Mouse (Mus musculus): ENCODE measurements at regions not wholly inside any gene's neighbourhood (a gene's known extent, or its start where the extent isn't known, plus 50 kb on each side); places are given as distances from the start of the nearest gene placed in this dataset.
A peak's percentile ranks its signal among the peaks of the same experiment; 100 is the strongest.

GRCm38 (mm10) chr8:116315410-116315809, 189.4 kb upstream of the Dynlrb2 start:
- ATAC-seq (ENCODE audit: insufficient number of reproducible peaks, low FRiP score, low TSS enrichment) = no peak

GRCm38 (mm10) chr8:116314429-116315092, 190.2 kb upstream of the Dynlrb2 start:
- ATAC-seq (ENCODE audit: insufficient number of reproducible peaks, low FRiP score, low TSS enrichment) = no peak

- peak; percentile 92 for ATAC-seq (ENCODE audit: insufficient number of reproducible peaks, low FRiP score, low TSS enrichment)
Observed at GRCm38 (mm10) chr8:116298891-116299290, 205.9 kb upstream of the Dynlrb2 start.

GRCm38 (mm10) chr8:116290671-116291245, 214.0 kb upstream of the Dynlrb2 start:
- ATAC-seq (ENCODE audit: insufficient number of reproducible peaks, low FRiP score, low TSS enrichment) = no peak

- ATAC-seq (ENCODE audit: insufficient number of reproducible peaks, low FRiP score, low TSS enrichment) = no peak
Observed at GRCm38 (mm10) chr8:116289237-116289636, 215.5 kb upstream of the Dynlrb2 start.

GRCm38 (mm10) chr8:116283990-116284389, 220.8 kb upstream of the Dynlrb2 start:
- ATAC-seq (ENCODE audit: insufficient number of reproducible peaks, low FRiP score, low TSS enrichment) = no peak

GRCm38 (mm10) chr8:116282341-116282740, 222.4 kb upstream of the Dynlrb2 start:
- no peak for ATAC-seq (ENCODE audit: insufficient number of reproducible peaks, low FRiP score, low TSS enrichment)

- no peak for ATAC-seq (ENCODE audit: insufficient number of reproducible peaks, low FRiP score, low TSS enrichment)
Observed at GRCm38 (mm10) chr8:116275014-116275413, 229.8 kb upstream of the Dynlrb2 start.

GRCm38 (mm10) chr8:116271238-116271637, 233.5 kb upstream of the Dynlrb2 start:
- ATAC-seq (ENCODE audit: insufficient number of reproducible peaks, low FRiP score, low TSS enrichment) = no peak

GRCm38 (mm10) chr8:116269393-116269792, 235.4 kb upstream of the Dynlrb2 start:
- ATAC-seq (ENCODE audit: insufficient number of reproducible peaks, low FRiP score, low TSS enrichment) = no peak

GRCm38 (mm10) chr8:116268685-116269084, 236.1 kb upstream of the Dynlrb2 start:
- ATAC-seq (ENCODE audit: insufficient number of reproducible peaks, low FRiP score, low TSS enrichment) = no peak

- peak; percentile 61 for ATAC-seq (ENCODE audit: insufficient number of reproducible peaks, low FRiP score, low TSS enrichment)
Observed at GRCm38 (mm10) chr8:116268161-116268560, 236.6 kb upstream of the Dynlrb2 start.

- no peak for ATAC-seq (ENCODE audit: insufficient number of reproducible peaks, low FRiP score, low TSS enrichment)
Observed at GRCm38 (mm10) chr8:116267021-116267420, 237.8 kb upstream of the Dynlrb2 start.

- ATAC-seq (ENCODE audit: insufficient number of reproducible peaks, low FRiP score, low TSS enrichment) = no peak
Observed at GRCm38 (mm10) chr8:116265591-116265990, 239.2 kb upstream of the Dynlrb2 start.

GRCm38 (mm10) chr8:116264078-116264477, 240.7 kb upstream of the Dynlrb2 start:
- ATAC-seq (ENCODE audit: insufficient number of reproducible peaks, low FRiP score, low TSS enrichment) = no peak

GRCm38 (mm10) chr8:116261286-116261685, 243.5 kb upstream of the Dynlrb2 start:
- no peak for ATAC-seq (ENCODE audit: insufficient number of reproducible peaks, low FRiP score, low TSS enrichment)

- ATAC-seq (ENCODE audit: insufficient number of reproducible peaks, low FRiP score, low TSS enrichment) = no peak
Observed at GRCm38 (mm10) chr8:116255398-116255797, 249.4 kb upstream of the Dynlrb2 start.

GRCm38 (mm10) chr8:116252455-116253216, 252.1 kb upstream of the Dynlrb2 start:
- no peak for ATAC-seq (ENCODE audit: insufficient number of reproducible peaks, low FRiP score, low TSS enrichment)

- ATAC-seq (ENCODE audit: insufficient number of reproducible peaks, low FRiP score, low TSS enrichment) = no peak
Observed at GRCm38 (mm10) chr8:116248398-116248797, 256.4 kb upstream of the Dynlrb2 start.

- ATAC-seq (ENCODE audit: insufficient number of reproducible peaks, low FRiP score, low TSS enrichment) = no peak
Observed at GRCm38 (mm10) chr8:116243493-116243892, 261.3 kb upstream of the Dynlrb2 start.

- no peak for ATAC-seq (ENCODE audit: insufficient number of reproducible peaks, low FRiP score, low TSS enrichment)
Observed at GRCm38 (mm10) chr8:116242972-116243371, 261.8 kb upstream of the Dynlrb2 start.

GRCm38 (mm10) chr8:116241987-116242242, 262.9 kb upstream of the Dynlrb2 start:
- ATAC-seq (ENCODE audit: insufficient number of reproducible peaks, low FRiP score, low TSS enrichment) = no peak
